Mouse (Mus musculus) neural tube, embryonic 14.5 days (tissue): Measurements from ENCODE around the gene Htr1f. TPM values are rescaled to one million over a fixed set of nuclear protein-coding genes. Genes with fewer than 3 reads are reported as not detected.

ENCODE experiments used
- ATAC-seq: fragments of 200-750 bp; cut with Nextera tagmentation; 2 replicates; pipeline ENCODE4 v1.8.0; 2017; ENCODE audit warnings: low read depth, mild to moderate bottlenecking, moderate TSS enrichment, moderate library complexity
- H3K27ac ChIP-seq: fragments of 300-500 bp; sonication (generic); 2 replicates; pipeline ENCODE4 v1.5.1; 2014; ENCODE audit warnings: low read depth, mild to moderate bottlenecking, control low read depth, low read length, moderate library complexity, mixed read lengths
- H3K27me3 ChIP-seq: fragments of 300-500 bp; sonication (generic); 2 replicates; pipeline ENCODE4 v1.6.1; 2014; ENCODE audit warnings: low read length; ENCODE audit not compliant: control insufficient read depth, insufficient read depth
- H3K36me3 ChIP-seq: fragments of 300-500 bp; sonication (generic); 2 replicates; pipeline ENCODE4 v1.6.1; 2014; ENCODE audit warnings: low read length, mixed read lengths; ENCODE audit not compliant: control insufficient read depth, insufficient read depth
- H3K4me1 ChIP-seq: fragments of 300-500 bp; sonication (generic); 2 replicates; pipeline ENCODE4 v1.6.1; 2014; ENCODE audit warnings: low read length; ENCODE audit not compliant: control insufficient read depth, insufficient read depth
- H3K4me2 ChIP-seq: fragments of 300-500 bp; sonication (generic); 2 replicates; pipeline ENCODE4 v1.6.1; 2014; ENCODE audit warnings: mild to moderate bottlenecking, low read depth, low read length, control low read depth
- H3K4me3 ChIP-seq: fragments of 300-500 bp; sonication (generic); 2 replicates; pipeline ENCODE4 v1.5.1; 2014; ENCODE audit warnings: low read depth, low read length, control low read depth, mixed read lengths
- H3K9ac ChIP-seq: fragments of 300-500 bp; sonication (generic); replicated peaks from 2 replicates; pipeline ENCODE4 v1.6.1; 2014; ENCODE audit warnings: low read depth, mild to moderate bottlenecking, control low read depth, low read length, mixed read lengths
- H3K9me3 ChIP-seq: fragments of 300-500 bp; sonication (generic); 2 replicates; pipeline ENCODE4 v1.6.1; 2016; ENCODE audit warnings: low read length; ENCODE audit not compliant: control insufficient read depth
- WGBS: fragments of 180-500 bp; shearing (Covaris S2); extraction: QIAGEN DNeasy Blood & Tissue Kit; methylation state at CpG from one replicate; pipeline ENCODE4 v1.1.7; 2014; 5-methylcytosine and 5-hydroxymethylcytosine counted together
- microRNA-seq: library from miRNA; unstranded; fragments of <30 nt; microRNA quantifications from one replicate; pipeline ENCODE4, GENCODE M21; 2016
- polyA plus RNA-seq: library from polyadenylated mRNA; unstranded; fragments of >200 nt; fragmentation: Nextera tagmentation; extraction: Ambion mirVana; gene quantifications from 2 replicates; pipeline ENCODE4 v1.2.1, GENCODE M21; 2014

Gene Htr1f
- polyA plus RNA-seq, 1 experiment from 2014 or later: 0.95 TPM

- Histone ChIP-seq H3K9me3 (no peaks in the 10 kb centered on the region), H3K4me2 (no peak overlapping the region), H3K27me3 (no peaks in the 10 kb centered on the region), H3K36me3 (no peaks in the 10 kb centered on the region), H3K4me3 (no peak overlapping the region), H3K27ac (no peak overlapping the region), H3K4me1 (no peaks in the 10 kb centered on the region), H3K9ac (no peak overlapping the region)
- ATAC-seq: no peak
- 70% methylated on average over 3 of the region's 3 CpGs for WGBS
Measured at GRCm38 (mm10) chr16:64880986-64881385, 224.7 kb downstream of the Htr1f start.

GRCm38 (mm10) chr16:64879735-64880134, 225.9 kb downstream of the Htr1f start:
- Histone ChIP-seq H3K9ac (no peak overlapping the region), H3K4me2 (no peak overlapping the region), H3K4me1 (no peaks in the 10 kb centered on the region), H3K27ac (no peak overlapping the region), H3K36me3 (no peaks in the 10 kb centered on the region), H3K4me3 (no peak overlapping the region), H3K27me3 (no peaks in the 10 kb centered on the region), H3K9me3 (no peaks in the 10 kb centered on the region)
- ATAC-seq: no peak
- WGBS: 85% methylated on average over 5 of the region's 5 CpGs

GRCm38 (mm10) chr16:64878611-64879132, 227.0 kb downstream of the Htr1f start:
- 83% methylated on average over 3 of the region's 3 CpGs for WGBS

GRCm38 (mm10) chr16:64877314-64877713, 228.3 kb downstream of the Htr1f start:
- Histone ChIP-seq H3K36me3 (no peaks in the 10 kb centered on the region), H3K9ac (no peak overlapping the region), H3K9me3 (no peaks in the 10 kb centered on the region), H3K4me2 (no peak overlapping the region), H3K27ac (no peak overlapping the region), H3K4me1 (no peaks in the 10 kb centered on the region), H3K4me3 (no peak overlapping the region), H3K27me3 (no peaks in the 10 kb centered on the region)
- 93% methylated on average over 3 of the region's 3 CpGs for WGBS
- ATAC-seq: no peak

More at GRCm38 (mm10) chr16:64878611-64879132, 227.0 kb downstream of the Htr1f start:
- H3K4me3 ChIP-seq: no peak overlapping the region
- H3K9ac ChIP-seq: no peak overlapping the region
- no peak overlapping the region for H3K4me2 ChIP-seq
- no peak for ATAC-seq
- no peaks in the 10 kb centered on the region for H3K9me3 ChIP-seq
- H3K4me1 ChIP-seq: no peaks in the 10 kb centered on the region
- no peak overlapping the region for H3K27ac ChIP-seq
- no peaks in the 10 kb centered on the region for H3K27me3 ChIP-seq
- no peaks in the 10 kb centered on the region for H3K36me3 ChIP-seq

GRCm38 (mm10) chr16:64876631-64877265, 228.9 kb downstream of the Htr1f start:
- H3K27ac ChIP-seq: no peak overlapping the region
- no peaks in the 10 kb centered on the region for H3K27me3 ChIP-seq
- H3K9me3 ChIP-seq: no peaks in the 10 kb centered on the region
- 82% methylated on average over 4 of the region's 4 CpGs for WGBS
- H3K4me2 ChIP-seq: no peak overlapping the region
- no peak for ATAC-seq
- H3K4me3 ChIP-seq: no peak overlapping the region
- no peak overlapping the region for H3K9ac ChIP-seq
- no peaks in the 10 kb centered on the region for H3K4me1 ChIP-seq
- no peaks in the 10 kb centered on the region for H3K36me3 ChIP-seq

GRCm38 (mm10) chr16:64875822-64876221, 229.8 kb downstream of the Htr1f start:
- ATAC-seq: no peak
- no peaks in the 10 kb centered on the region for H3K27me3 ChIP-seq
- H3K9me3 ChIP-seq: no peaks in the 10 kb centered on the region
- no peak overlapping the region for H3K4me3 ChIP-seq
- no peak overlapping the region for H3K4me2 ChIP-seq
- 86% methylated on average over 1 of the region's 1 CpGs for WGBS
- no peaks in the 10 kb centered on the region for H3K4me1 ChIP-seq
- no peak overlapping the region for H3K9ac ChIP-seq
- no peak overlapping the region for H3K27ac ChIP-seq
- no peaks in the 10 kb centered on the region for H3K36me3 ChIP-seq

GRCm38 (mm10) chr16:64875384-64875783, 230.3 kb downstream of the Htr1f start:
- no peak overlapping the region for H3K9ac ChIP-seq
- no peak for ATAC-seq

More at GRCm38 (mm10) chr16:64875384-64875783, 230.3 kb downstream of the Htr1f start:
- Histone ChIP-seq H3K4me2 (no peak overlapping the region), H3K4me3 (no peak overlapping the region), H3K9me3 (no peaks in the 10 kb centered on the region), H3K27ac (no peak overlapping the region), H3K4me1 (no peaks in the 10 kb centered on the region), H3K36me3 (no peaks in the 10 kb centered on the region), H3K27me3 (no peaks in the 10 kb centered on the region)
- 99% methylated on average over 10 of the region's 10 CpGs for WGBS

Small RNAs within 50 kb of the gene (microRNA-seq; reads per million reads assigned to microRNA genes)
- gene Gm23374: not detected
